Mouse (Mus musculus) liver, embryonic 14.5 days (tissue): ENCODE data around the gene Ints13. TPM values are rescaled to one million over a fixed set of nuclear protein-coding genes. Genes with fewer than 3 reads are reported as not detected.
A peak's percentile ranks its signal among the peaks of the same experiment; 100 is the strongest.

Source experiments
- ATAC-seq: fragments of 200-750 bp; cut with Nextera tagmentation; 2 replicates; pipeline ENCODE4 v1.8.0; 2017; ENCODE audit warnings: moderate number of reproducible peaks, mild to moderate bottlenecking, moderate library complexity; ENCODE audit not compliant: insufficient read depth
- DNase-seq, 3 experiments: peaks; one replicate each; pipeline ENCODE4 v3.0.0-alpha.2; 2012 to 2013; ENCODE audit warnings: low read depth in 3 of 3, low spot score in 3 of 3
- H3K27ac ChIP-seq: fragments of 300-500 bp; sonication (generic); 2 replicates; pipeline ENCODE4 v1.5.1; 2014; ENCODE audit warnings: moderate library complexity, mild to moderate bottlenecking, control low read depth, inconsistent platforms
- H3K27me3 ChIP-seq: fragments of 300-500 bp; sonication (generic); 2 replicates; pipeline ENCODE4 v1.6.1; 2014; ENCODE audit warnings: mild to moderate bottlenecking, low read length, moderate library complexity; ENCODE audit not compliant: control insufficient read depth, insufficient read depth
- H3K36me3 ChIP-seq: fragments of 300-500 bp; sonication (generic); replicated peaks from 2 replicates; pipeline ENCODE4 v1.6.1; 2014; ENCODE audit warnings: low read depth; ENCODE audit not compliant: control insufficient read depth, insufficient read depth
- H3K4me1 ChIP-seq, 2 experiments: fragments of 200-500 bp in 1 of 2; fragments of 300-500 bp in 1 of 2; sonication (generic) in 1 of 2; replicated peaks; 2 replicates each; pipeline ENCODE4 v1.6.1; 2012 to 2014; ENCODE audit warnings: antibody characterized with exemption in 1 of 2, inconsistent platforms in 1 of 2, low read length in 1 of 2; ENCODE audit not compliant: control insufficient read depth in 2 of 2, insufficient read depth in 2 of 2
- H3K4me2 ChIP-seq: fragments of 300-500 bp; sonication (generic); 2 replicates; pipeline ENCODE4 v1.6.1; 2014; ENCODE audit warnings: low read depth, mild to moderate bottlenecking, control low read depth, moderate library complexity
- H3K4me3 ChIP-seq, 2 experiments: fragments of 200-500 bp in 1 of 2; fragments of 300-500 bp in 1 of 2; sonication (generic) in 1 of 2; 2 replicates each; pipeline ENCODE4 v1.5.1; 2012 to 2014; ENCODE audit warnings: low read depth in 2 of 2, low read length in 2 of 2, mild to moderate bottlenecking in 2 of 2, control low read depth in 1 of 2, inconsistent platforms in 1 of 2, moderate library complexity in 1 of 2; ENCODE audit not compliant: insufficient read depth in 1 of 2
- H3K9ac ChIP-seq: fragments of 300-500 bp; sonication (generic); replicated peaks from 2 replicates; pipeline ENCODE4 v1.6.1; 2014; ENCODE audit warnings: mild to moderate bottlenecking, control low read depth, moderate library complexity
- H3K9me3 ChIP-seq: fragments of 300-500 bp; sonication (generic); 2 replicates; pipeline ENCODE4 v1.6.1; 2016; ENCODE audit warnings: low read length, mixed read lengths; ENCODE audit not compliant: control insufficient read depth
- CTCF ChIP-seq: IDR thresholded peaks from 2 replicates; pipeline ENCODE4 v1.5.1; 2016; ENCODE audit warnings: antibody characterized with exemption, low read depth, control low read depth
- EP300 ChIP-seq: IDR thresholded peaks from 2 replicates; pipeline ENCODE4 v1.6.1; 2016; ENCODE audit warnings: antibody characterized with exemption, low read depth
- WGBS: fragments of 180-500 bp; shearing (Covaris S2); extraction: QIAGEN DNeasy Blood & Tissue Kit; methylation state at CpG from one replicate; pipeline ENCODE4 v1.1.7; 2014; ENCODE audit not compliant: insufficient replicate concordance; 5-methylcytosine and 5-hydroxymethylcytosine counted together
- polyA plus RNA-seq, 2 experiments: library from polyadenylated mRNA; depleted of rRNA in 1 of 2; stranded (reverse) in 1 of 2; unstranded in 1 of 2; fragments of >200 nt; fragmentation: Nextera tagmentation in 1 of 2; extraction: Ambion mirVana in 1 of 2; gene quantifications; 2 replicates each; pipeline versions ENCODE4 v1.2.1 to v1.2.3; 2012 to 2014

The Ints13 gene
- polyA plus RNA-seq (2012; rRNA removed) (14.7 and 23.2 TPM in 2 replicates), polyA plus RNA-seq (2014; fragmentation: Nextera tagmentation; extraction: Ambion mirVana) (27.8 and 29.0 TPM in 2 replicates)

GRCm38 (mm10) chr6:146577310-146578109, at the start of gene Ints13:
TSS of gene Ints13 (minus strand) at chr6:146577835.
- under 1% methylated on average over 77 of the region's 77 CpGs for WGBS
- Histone ChIP-seq H3K4me3 (peak within 1 kb of the TSS; percentile 69 to 86), H3K4me2 (peak within 1 kb of the TSS; percentile 91), H3K27ac (peak within 1 kb of the TSS; percentile 91), H3K36me3 (no peaks in the 10 kb centered on the region; the same call in 1 of the 2 replicates), H3K27me3 (no peaks in the 10 kb centered on the region), H3K9me3 (no peaks in the 10 kb centered on the region), H3K9ac (peak within 1 kb of the TSS; percentile 91), H3K4me1 (peaks cover 16 to 27% of the 10 kb centered on the region in 2 experiments)
- DNase-seq = peak; percentile 96 to 97 (median 97)
- TF ChIP-seq EP300 (0 out of 2 replicates have a peak, but pooled peaks have one; percentile 65), CTCF (no peak)
- ATAC-seq = peak; percentile 92

GRCm38 (mm10) chr6:146616670-146617069, 39.0 kb upstream of the Ints13 start:
- TF ChIP-seq EP300 (no peak), CTCF (no peak)
- H3K4me2 ChIP-seq = no peak overlapping the region
- H3K4me3 ChIP-seq = no peak overlapping the region
- H3K9me3 ChIP-seq = no peaks in the 10 kb centered on the region
- H3K4me1 ChIP-seq = peaks cover 30 to 37% of the 10 kb centered on the region in 2 experiments
- WGBS = 87% methylated on average over 2 of the region's 2 CpGs
- H3K36me3 ChIP-seq = peaks cover 45% of the 10 kb centered on the region
- DNase-seq (no peak), ATAC-seq (no peak)
- peak overlapping the region; percentile 23; the same call in 1 of the 2 replicates for H3K27ac ChIP-seq
- H3K27me3 ChIP-seq = no peaks in the 10 kb centered on the region
- H3K9ac ChIP-seq = no peak overlapping the region

- no peaks in the 10 kb centered on the region for H3K9me3 ChIP-seq
- WGBS = 88% methylated on average over 8 of the region's 8 CpGs
- no peak for ATAC-seq
- H3K4me3 ChIP-seq = no peak overlapping the region
- TF ChIP-seq CTCF = no peak
- TF ChIP-seq EP300 = no peak
- H3K4me1 ChIP-seq = peaks cover 32 to 39% of the 10 kb centered on the region in 2 experiments
- H3K9ac ChIP-seq = no peak overlapping the region
- H3K27me3 ChIP-seq = no peaks in the 10 kb centered on the region
- DNase-seq = no peak
- peaks cover 45% of the 10 kb centered on the region for H3K36me3 ChIP-seq
- H3K4me2 ChIP-seq = no peak overlapping the region
- no peak overlapping the region; the same call in 1 of the 2 replicates for H3K27ac ChIP-seq
These were observed 38.3 kb upstream of the Ints13 start for GRCm38 (mm10) chr6:146615891-146616290.

GRCm38 (mm10) chr6:146614541-146614940, 36.9 kb upstream of the Ints13 start:
- H3K4me3 ChIP-seq = peak overlapping the region in 1 of 2 experiments; percentile 10; a peak in 1 of 4 replicates
- TF ChIP-seq EP300 = no peak
- TF ChIP-seq CTCF = no peak
- peak overlapping the region; percentile 45 for H3K9ac ChIP-seq
- no peaks in the 10 kb centered on the region for H3K9me3 ChIP-seq
- peak overlapping the region; percentile 71 for H3K27ac ChIP-seq
- no peaks in the 10 kb centered on the region for H3K27me3 ChIP-seq
- peak overlapping the region; percentile 63 for H3K4me2 ChIP-seq
- peaks cover 55% of the 10 kb centered on the region for H3K36me3 ChIP-seq
- ATAC-seq (peak; percentile 62), DNase-seq (no peak)
- peaks cover 45 to 49% of the 10 kb centered on the region in 2 experiments for H3K4me1 ChIP-seq
- 54% methylated on average over 5 of the region's 5 CpGs for WGBS

GRCm38 (mm10) chr6:146613907-146614306, 36.3 kb upstream of the Ints13 start:
- peak overlapping the region; percentile 65 for H3K27ac ChIP-seq
- no peak for DNase-seq
- no peak overlapping the region for H3K9ac ChIP-seq
- TF ChIP-seq CTCF (peak; percentile 66), EP300 (no peak)
- no peak overlapping the region for H3K4me3 ChIP-seq
- peaks cover 45 to 49% of the 10 kb centered on the region in 2 experiments for H3K4me1 ChIP-seq
- H3K9me3 ChIP-seq = no peaks in the 10 kb centered on the region
- peak overlapping the region; percentile 63 for H3K4me2 ChIP-seq
- no peak for ATAC-seq
- peaks cover 61% of the 10 kb centered on the region for H3K36me3 ChIP-seq
- no peaks in the 10 kb centered on the region for H3K27me3 ChIP-seq
- 79% methylated on average over 5 of the region's 5 CpGs for WGBS
